Mouse (Mus musculus): ENCODE measurements at regions not wholly inside any gene's neighbourhood (a gene's known extent, or its start where the extent isn't known, plus 50 kb on each side); places are given as distances from the start of the nearest gene placed in this dataset.

GRCm38 (mm10) chr17:84081751-84082352 lies 105.9 kb downstream of the Zfp36l2 start:
- WGBS: 39% methylated on average over 8 of the region's 8 CpGs
- 0 out of 2 replicates have a peak overlapping the region, but pooled peaks have one; percentile 23 for H3K27ac ChIP-seq (ENCODE audit: insufficient read depth, low read length)
- DNase-seq: peak; percentile 27 to 54
- peaks cover 13% of the 10 kb centered on the region for H3K4me1 ChIP-seq (ENCODE audit: control insufficient read depth, insufficient read depth, low read length)
- H3K27me3 ChIP-seq (ENCODE audit: control insufficient read depth, insufficient read depth, low read length): no peaks in the 10 kb centered on the region
- TF ChIP-seq CTCF (IDR thresholded peaks at IDR 0.05; ENCODE audit: borderline replicate concordance, insufficient read depth, low read depth, low read length): no peak
- no peak for TF ChIP-seq POLR2A (IDR thresholded peaks at IDR 0.05; ENCODE audit: borderline replicate concordance, insufficient read depth, low read length)
- H3K4me3 ChIP-seq (replicated peaks; ENCODE audit: insufficient read depth, low read depth, low read length): no peak overlapping the region

DNA sequence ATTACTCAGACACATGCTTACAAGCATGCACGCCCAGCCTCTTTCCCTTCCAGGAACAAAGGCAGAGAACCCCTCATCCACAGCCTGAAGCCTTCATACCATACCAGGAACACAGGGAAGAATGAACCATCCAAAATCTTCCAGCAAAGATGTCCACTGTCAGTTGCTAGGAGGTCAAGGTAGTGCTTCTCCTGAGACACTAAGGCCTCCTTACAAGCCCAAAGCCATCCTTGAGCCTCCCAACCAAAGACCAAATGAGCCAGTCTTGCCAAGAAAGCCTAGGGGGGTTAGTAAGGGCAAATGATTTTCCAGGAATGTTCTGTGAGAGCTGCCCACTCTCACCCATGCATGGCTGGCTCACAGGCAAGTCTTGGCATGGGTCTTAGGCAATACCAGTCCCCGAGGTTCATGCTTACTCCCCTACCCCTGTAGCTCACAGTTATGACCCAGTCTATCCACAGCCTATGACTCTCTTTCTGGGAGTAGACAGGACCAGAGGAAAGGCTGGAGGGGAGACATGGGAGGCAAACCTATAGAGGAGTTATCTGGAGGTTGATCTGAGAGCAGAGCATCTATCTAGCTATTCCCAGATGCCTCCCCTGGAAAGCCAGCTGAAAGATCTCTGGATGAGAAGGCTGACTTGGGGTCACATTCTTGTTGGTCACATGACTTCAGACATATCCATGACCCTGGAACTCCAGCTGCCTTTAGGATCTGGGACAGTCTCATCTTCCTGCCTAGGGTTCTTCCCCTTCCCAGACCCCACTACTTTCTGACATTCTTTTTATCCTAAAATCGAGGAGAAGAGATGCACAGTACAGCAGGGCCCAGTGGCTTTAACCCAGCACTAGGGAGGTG lies 112.4 kb downstream of the Zfp36l2 start:
- 70% methylated on average over 3 of the region's 3 CpGs for WGBS
- Histone ChIP-seq H3K27me3 (ENCODE audit: control insufficient read depth, insufficient read depth, low read length) (no peaks in the 10 kb centered on the region), H3K4me3 (replicated peaks; ENCODE audit: insufficient read depth, low read depth, low read length) (no peak overlapping the region), H3K4me1 (ENCODE audit: control insufficient read depth, insufficient read depth, low read length) (no peaks in the 10 kb centered on the region; the same call in 1 of the 2 replicates), H3K27ac (ENCODE audit: insufficient read depth, low read length) (no peak overlapping the region)
- TF ChIP-seq CTCF (IDR thresholded peaks at IDR 0.05; ENCODE audit: borderline replicate concordance, insufficient read depth, low read depth, low read length) (no peak), POLR2A (IDR thresholded peaks at IDR 0.05; ENCODE audit: borderline replicate concordance, insufficient read depth, low read length) (no peak)
- no peak for DNase-seq

GRCm38 (mm10) chr17:84074000-84074782 lies 113.6 kb downstream of the Zfp36l2 start:
- Histone ChIP-seq H3K4me1 (ENCODE audit: control insufficient read depth, insufficient read depth, low read length) (no peaks in the 10 kb centered on the region; the same call in 1 of the 2 replicates), H3K27ac (ENCODE audit: insufficient read depth, low read length) (no peak overlapping the region), H3K4me3 (replicated peaks; ENCODE audit: insufficient read depth, low read depth, low read length) (no peak overlapping the region), H3K27me3 (ENCODE audit: control insufficient read depth, insufficient read depth, low read length) (no peaks in the 10 kb centered on the region)
- TF ChIP-seq POLR2A (IDR thresholded peaks at IDR 0.05; ENCODE audit: borderline replicate concordance, insufficient read depth, low read length): no peak
- no peak for TF ChIP-seq CTCF (IDR thresholded peaks at IDR 0.05; ENCODE audit: borderline replicate concordance, insufficient read depth, low read depth, low read length)
- WGBS: 76% methylated on average over 10 of the region's 10 CpGs
- DNase-seq: no peak

DNA sequence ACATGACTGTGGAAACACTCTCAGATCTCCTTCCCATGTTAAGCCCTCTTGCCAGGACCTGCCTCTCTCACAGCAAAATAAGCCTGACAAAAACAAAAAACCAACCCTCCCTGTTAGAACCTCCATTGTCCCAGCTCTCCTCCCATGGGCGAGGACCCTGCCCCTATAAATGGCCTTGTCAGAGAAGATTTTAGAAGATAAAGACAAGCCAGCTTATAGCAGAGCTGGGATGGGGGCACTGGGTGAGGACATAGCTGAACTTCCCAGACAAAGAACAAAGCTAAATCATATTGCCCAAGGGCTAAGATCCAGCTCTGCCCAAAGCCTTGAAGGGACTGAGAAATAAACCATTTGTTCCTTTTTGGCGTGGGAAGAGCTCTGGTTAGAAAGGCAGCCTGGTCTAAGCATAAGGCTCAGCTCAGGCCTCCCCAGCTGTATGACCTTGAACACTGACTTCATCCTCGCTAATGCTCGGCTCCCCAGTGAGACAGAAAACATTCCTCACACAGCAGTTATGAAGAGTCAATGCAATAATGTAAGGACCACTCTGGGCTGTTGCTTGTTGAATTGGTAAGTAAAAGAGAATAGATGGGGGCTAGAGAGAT lies 115.2 kb downstream of the Zfp36l2 start:
- DNase-seq: no peak
- no peak overlapping the region for H3K27ac ChIP-seq (ENCODE audit: insufficient read depth, low read length)
- no peaks in the 10 kb centered on the region; the same call in 1 of the 2 replicates for H3K4me1 ChIP-seq (ENCODE audit: control insufficient read depth, insufficient read depth, low read length)
- no peaks in the 10 kb centered on the region for H3K27me3 ChIP-seq (ENCODE audit: control insufficient read depth, insufficient read depth, low read length)
- 68% methylated on average over 4 of the region's 4 CpGs for WGBS
- TF ChIP-seq POLR2A (IDR thresholded peaks at IDR 0.05; ENCODE audit: borderline replicate concordance, insufficient read depth, low read length) (no peak), CTCF (IDR thresholded peaks at IDR 0.05; ENCODE audit: borderline replicate concordance, insufficient read depth, low read depth, low read length) (no peak)
- H3K4me3 ChIP-seq (replicated peaks; ENCODE audit: insufficient read depth, low read depth, low read length): no peak overlapping the region

GRCm38 (mm10) chr17:84071855-84072254 lies 115.9 kb downstream of the Zfp36l2 start:
- no peak for TF ChIP-seq CTCF (IDR thresholded peaks at IDR 0.05; ENCODE audit: borderline replicate concordance, insufficient read depth, low read depth, low read length)
- no peak for TF ChIP-seq POLR2A (IDR thresholded peaks at IDR 0.05; ENCODE audit: borderline replicate concordance, insufficient read depth, low read length)
- H3K4me3 ChIP-seq (replicated peaks; ENCODE audit: insufficient read depth, low read depth, low read length): no peak overlapping the region
- no peaks in the 10 kb centered on the region; the same call in 1 of the 2 replicates for H3K4me1 ChIP-seq (ENCODE audit: control insufficient read depth, insufficient read depth, low read length)
- H3K27me3 ChIP-seq (ENCODE audit: control insufficient read depth, insufficient read depth, low read length): no peaks in the 10 kb centered on the region
- DNase-seq: no peak
- 98% methylated on average over 2 of the region's 2 CpGs for WGBS
- no peak overlapping the region for H3K27ac ChIP-seq (ENCODE audit: insufficient read depth, low read length)

DNA sequence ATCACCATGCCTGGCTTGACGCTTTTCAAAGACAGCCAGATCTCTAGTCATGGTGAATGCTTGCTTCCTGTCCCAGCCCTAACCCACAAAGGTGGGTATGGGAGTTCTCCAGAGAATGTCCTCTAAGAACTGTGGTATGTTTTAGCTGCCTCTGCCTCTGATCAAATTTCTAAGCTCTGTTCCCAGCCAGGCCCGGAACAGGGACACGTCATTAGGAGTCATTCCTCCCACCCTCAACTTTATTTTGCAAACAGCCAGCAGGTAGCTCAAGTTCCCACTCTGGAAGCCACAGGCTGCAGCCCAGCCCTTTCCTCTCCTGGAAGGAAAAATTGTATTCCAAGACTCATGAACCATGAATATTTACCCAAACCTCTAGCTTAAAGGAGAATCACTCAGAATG lies 117.2 kb downstream of the Zfp36l2 start:
- no peak overlapping the region for H3K27ac ChIP-seq (ENCODE audit: insufficient read depth, low read length)
- H3K4me1 ChIP-seq (ENCODE audit: control insufficient read depth, insufficient read depth, low read length): no peaks in the 10 kb centered on the region; the same call in 1 of the 2 replicates
- no peak for DNase-seq
- H3K4me3 ChIP-seq (replicated peaks; ENCODE audit: insufficient read depth, low read depth, low read length): no peak overlapping the region
- no peak for TF ChIP-seq POLR2A (IDR thresholded peaks at IDR 0.05; ENCODE audit: borderline replicate concordance, insufficient read depth, low read length)
- no peak for TF ChIP-seq CTCF (IDR thresholded peaks at IDR 0.05; ENCODE audit: borderline replicate concordance, insufficient read depth, low read depth, low read length)
- 91% methylated on average over 3 of the region's 3 CpGs for WGBS
- H3K27me3 ChIP-seq (ENCODE audit: control insufficient read depth, insufficient read depth, low read length): no peaks in the 10 kb centered on the region

DNA sequence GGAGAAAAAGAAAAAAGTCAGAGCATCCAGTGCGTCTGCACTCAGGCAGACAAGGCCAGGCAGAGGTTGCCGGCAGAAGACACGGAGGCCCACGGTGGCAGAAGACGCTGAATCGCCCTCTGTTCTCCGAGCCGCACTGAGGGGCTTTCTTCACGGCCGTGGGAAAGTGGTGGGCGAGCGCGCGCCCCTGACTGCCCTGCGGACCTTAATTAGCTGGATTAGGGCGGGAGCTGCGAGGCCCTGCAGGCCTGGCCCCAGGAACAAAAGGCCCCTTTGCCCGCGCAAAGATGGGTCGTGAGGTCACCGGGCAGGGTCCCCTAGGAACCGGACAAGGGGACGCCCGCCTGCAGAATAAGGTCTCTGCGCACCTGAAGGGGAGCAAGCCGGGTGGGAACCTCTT lies 120.6 kb downstream of the Zfp36l2 start:
- Histone ChIP-seq H3K4me3 (replicated peaks; ENCODE audit: insufficient read depth, low read depth, low read length) (no peak overlapping the region), H3K27me3 (ENCODE audit: control insufficient read depth, insufficient read depth, low read length) (no peaks in the 10 kb centered on the region), H3K4me1 (ENCODE audit: control insufficient read depth, insufficient read depth, low read length) (no peaks in the 10 kb centered on the region), H3K27ac (ENCODE audit: insufficient read depth, low read length) (no peak overlapping the region)
- TF ChIP-seq CTCF (IDR thresholded peaks at IDR 0.05; ENCODE audit: borderline replicate concordance, insufficient read depth, low read depth, low read length) (no peak), POLR2A (IDR thresholded peaks at IDR 0.05; ENCODE audit: borderline replicate concordance, insufficient read depth, low read length) (no peak)
- DNase-seq: no peak
- WGBS: 52% methylated on average over 26 of the region's 26 CpGs

Data from cerebellum, adult 2 months (tissue).